Mouse (Mus musculus) layer of hippocampus, adult 8-10 months (tissue): ENCODE data around the gene Tor4a. TPM values are rescaled to one million over a fixed set of nuclear protein-coding genes. Genes with fewer than 3 reads are reported as not detected.

ENCODE experiments used
- DNase-seq, 2 experiments: peaks; one replicate each; pipeline ENCODE4 v3.0.0; 2022; ENCODE audit warnings: low spot score in 2 of 2
- total RNA-seq, 4 experiments: library from RNA; stranded (reverse); gene quantifications; 2 replicates each; pipeline ENCODE4 v1.2.4; 2022

Gene Tor4a
- total RNA-seq, 4 experiments from 2014 or later: 2.2 to 4.6 (median 2.8) TPM

DNA sequence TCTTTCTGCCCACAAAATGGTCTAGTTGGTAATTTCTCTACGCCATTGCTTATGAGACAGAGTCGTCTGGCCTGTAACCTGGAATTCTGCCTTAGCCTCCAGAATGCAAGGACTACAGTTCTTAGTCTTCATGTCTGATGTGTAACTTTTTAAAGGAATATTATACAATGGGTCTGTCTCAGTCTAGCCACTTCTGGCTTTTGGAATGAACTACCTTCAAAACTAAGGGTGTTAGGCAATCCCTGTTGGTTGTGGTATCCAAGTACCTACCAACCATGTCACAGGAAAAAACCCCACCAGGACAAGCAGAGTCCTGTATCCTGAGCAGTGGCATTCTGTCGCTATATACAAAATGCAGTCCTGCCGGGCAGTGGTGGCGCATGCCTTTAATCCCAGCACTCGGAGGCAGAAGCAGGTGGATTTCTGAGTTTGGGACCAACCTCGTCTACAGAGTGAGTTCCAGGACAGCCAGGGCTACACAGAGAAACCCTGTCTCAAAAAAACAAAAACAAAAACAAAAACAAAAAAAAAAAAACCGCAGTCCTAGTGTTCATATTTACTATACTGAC, 29.2 kb upstream of the Tor4a start:
- no peak for DNase-seq

DNA sequence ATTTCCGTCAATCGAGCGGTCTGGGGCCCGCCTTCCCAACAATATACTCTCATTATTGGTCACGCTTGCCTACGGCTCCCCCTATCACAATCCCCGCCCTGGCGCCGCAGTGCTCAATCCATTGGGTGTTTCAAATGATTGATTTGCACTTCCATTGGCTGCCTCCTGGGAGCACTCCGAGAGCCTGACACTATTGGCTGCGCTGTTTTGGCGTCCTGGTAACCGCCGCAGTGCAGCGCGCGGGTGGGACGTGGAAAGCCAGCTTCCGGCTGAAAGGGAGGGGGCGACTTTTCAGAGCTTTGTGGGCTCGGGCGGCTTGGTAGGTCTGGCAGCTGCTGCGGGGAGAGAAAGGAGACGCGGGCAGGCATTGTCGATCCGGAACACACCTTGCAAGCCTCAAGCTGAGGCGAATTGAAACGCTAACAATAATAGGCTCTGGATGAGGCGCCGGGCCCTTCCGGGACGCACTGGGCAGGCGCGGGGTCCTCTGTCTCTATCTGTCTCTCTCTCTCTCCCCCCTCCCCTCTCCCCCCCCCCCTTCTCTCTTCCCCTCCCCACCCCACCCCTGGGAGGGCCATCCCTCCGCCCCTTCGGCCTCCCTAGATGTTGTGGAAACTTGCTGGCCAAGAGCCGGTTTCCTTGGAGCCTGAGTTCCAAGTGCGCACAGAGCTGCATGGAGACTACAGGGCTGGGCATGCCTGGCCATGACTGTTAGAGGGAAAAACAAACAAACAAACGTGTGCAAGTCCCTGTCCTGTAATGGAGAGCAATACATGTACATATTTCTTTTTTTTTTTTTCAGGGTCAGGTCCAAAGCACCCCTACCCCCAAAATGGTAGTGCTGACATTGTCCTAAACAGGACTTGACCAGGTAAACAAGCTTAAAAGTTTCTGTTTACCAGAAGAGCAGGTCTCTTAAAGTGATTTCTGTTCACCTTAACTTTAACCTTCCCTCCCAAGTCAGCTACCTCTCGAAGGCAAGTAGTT, 28.4 kb upstream of the Tor4a start:
- DNase-seq: peak; percentile 99 to 100

- DNase-seq: no peak
Observed at GRCm38 (mm10) chr2:25224492-25224765, 27.7 kb upstream of the Tor4a start, which contains the start of gene Tubb4b. Gene Tubb4b, minus strand, starts transcription at chr2:25224702.

GRCm38 (mm10) chr2:25223681-25224491, 27.2 kb upstream of the Tor4a start:
- DNase-seq: peak; percentile 67

DNA sequence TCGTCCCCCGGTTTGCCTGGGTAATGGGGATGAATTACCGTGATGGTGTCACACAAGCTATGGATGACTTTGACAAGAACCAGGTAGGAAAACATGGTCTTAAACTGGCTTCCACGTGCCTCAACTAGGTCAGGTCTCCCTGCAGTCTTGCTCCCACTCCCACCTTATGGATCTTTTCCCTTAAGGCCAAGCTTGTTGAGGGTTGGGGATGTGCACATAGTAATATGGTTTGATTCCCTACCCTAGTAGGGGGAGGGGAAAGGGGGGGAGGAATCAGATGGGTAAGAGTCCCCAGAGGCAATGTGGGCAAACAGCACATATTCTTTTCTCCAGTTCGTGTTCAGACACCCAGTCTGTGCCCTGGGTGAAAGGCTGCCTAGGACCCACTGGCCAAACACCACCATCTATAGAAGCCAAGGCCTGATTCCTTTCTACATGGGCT, 24.7 kb upstream of the Tor4a start:
- no peak for DNase-seq

DNA sequence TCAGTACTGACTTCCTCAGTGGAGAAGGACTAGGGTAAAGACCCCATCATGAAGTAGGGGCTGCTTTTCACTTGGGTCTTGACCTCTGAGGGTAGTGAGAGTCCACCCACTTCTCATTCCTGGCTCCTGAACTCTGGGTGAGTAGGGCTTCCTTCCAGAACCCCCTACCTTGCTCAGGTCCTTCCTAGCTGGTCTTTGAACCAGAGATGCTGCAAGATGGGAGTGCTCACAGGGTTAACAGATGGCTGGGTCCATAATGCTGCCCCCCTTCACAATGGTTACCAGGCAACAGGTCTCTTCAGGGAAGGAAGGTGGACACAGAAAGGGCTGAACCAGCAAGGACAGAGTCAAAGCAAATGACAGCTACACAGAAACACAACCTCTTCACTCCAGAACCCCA, 21.8 kb upstream of the Tor4a start, which contains the start of gene Fam166a:
Gene Fam166a (plus strand): TSS at position 301 of the 400 bp plus-strand sequence.
- DNase-seq: no peak

GRCm38 (mm10) chr2:25217666-25218065, 21.0 kb upstream of the Tor4a start:
- DNase-seq: no peak

- DNase-seq: no peak
Observed at GRCm38 (mm10) chr2:25214444-25214843, 17.8 kb upstream of the Tor4a start, which contains the start of gene Stpg3. Gene Stpg3, minus strand, starts transcription at chr2:25214637.

DNA sequence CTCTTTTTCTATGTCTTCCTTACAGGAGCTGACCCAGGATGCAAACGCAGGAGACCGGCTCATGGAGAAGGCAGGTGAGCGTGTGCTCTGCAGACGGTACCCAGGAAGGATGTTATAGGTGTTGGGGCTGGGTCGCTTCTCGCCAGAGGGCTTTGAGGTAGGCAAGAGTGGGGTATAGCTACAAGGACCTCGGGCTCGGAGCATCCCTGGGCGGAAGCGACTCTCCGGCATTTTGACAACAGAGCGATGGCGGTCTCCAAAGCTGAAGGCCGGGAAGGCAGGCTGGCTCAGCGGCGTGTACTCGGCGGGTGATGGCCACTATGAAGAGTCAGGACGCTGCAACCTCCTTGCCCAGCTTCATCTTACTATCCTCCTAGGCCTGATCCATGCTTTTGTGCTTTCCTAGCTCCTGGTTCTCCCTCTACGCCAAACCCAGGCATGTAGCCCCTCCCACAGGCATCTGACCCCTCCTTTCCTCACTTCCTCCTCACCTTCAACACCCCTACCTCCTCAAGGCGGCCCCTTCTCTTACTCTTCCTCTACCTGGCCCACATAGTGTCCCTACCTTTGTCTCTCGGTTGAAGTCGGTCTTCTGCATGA, 16.7 kb upstream of the Tor4a start:
- DNase-seq: no peak

DNA sequence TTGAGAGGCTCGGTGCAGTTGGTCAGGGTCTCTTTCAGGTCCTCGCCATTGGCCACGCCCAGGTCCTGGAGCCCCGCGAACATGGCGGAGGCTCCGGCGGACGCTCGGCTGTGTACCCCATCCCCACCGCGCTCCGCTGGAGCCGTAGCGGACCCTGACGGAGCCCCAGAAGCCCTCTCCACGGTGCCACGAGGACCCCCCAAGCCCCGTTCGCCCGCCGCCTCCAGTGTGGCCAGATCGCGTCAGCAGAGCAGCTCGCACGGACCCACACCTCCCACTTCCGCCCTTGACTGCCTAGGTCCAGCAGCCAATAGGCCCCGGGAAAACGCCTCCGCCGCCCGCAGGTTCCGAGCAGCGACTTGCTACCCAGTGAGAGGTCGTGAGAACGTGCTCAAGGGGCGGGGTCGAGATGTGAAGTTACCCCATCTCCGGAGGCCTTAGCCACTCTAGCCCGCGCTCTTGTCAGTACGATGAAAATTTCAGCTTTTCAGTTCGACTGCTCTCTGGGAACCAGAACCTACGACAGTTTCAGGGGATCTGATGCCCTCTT, 14.5 kb upstream of the Tor4a start, which contains the start of gene Nelfb:
Gene Nelfb (minus strand): TSS at position 369 of the 550 bp plus-strand sequence.
- DNase-seq: peak; percentile 75 to 80

GRCm38 (mm10) chr2:25210686-25211085, 14.0 kb upstream of the Tor4a start:
- DNase-seq: no peak

DNA sequence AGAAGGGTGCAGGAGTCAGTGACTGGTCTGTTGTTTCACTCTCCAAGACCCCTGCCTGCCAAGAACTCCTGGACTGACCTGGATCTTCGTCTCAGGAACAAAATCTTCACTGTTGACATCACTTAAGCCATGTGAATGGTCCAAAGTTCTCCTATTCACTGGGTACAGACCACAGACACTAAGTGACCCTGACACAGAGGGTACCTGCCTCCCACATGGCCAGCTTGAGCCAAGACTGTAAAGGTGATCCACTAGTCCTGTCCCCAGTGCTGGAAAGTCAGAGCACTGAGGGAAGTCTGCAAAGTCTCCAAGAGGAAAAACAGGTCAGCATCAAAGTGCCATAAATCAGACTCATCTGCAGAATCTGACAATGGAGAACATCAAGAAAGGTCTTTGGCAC, 10.9 kb upstream of the Tor4a start:
- no peak for DNase-seq

DNA sequence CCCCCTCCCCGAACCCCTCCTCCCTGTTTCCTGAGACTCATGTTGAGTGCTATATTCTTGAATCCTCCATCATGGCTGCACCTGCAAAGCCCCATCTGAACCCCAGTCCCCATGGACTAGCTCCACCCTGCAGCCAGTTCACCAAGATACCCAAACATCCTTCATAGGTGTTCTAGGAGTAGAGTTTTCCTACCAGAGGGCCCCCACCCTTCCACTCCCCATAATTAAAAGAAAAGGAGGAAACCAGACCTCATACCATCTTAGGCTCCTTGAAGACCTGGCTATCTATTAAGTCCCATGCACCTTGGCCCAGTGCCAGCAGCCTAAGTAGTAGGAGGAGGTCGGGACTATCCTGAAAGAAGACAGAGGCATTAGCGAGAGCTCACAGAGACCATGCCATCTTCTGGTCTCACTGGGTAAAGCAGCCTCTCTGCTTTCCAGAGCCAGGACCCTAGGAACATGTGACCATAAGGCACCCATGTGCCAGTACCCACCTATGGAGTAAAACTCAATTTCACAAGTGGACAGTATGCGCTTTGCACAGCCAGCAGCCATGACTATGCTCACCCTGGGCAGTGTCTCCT, 7.0 kb upstream of the Tor4a start:
- DNase-seq: no peak

DNA sequence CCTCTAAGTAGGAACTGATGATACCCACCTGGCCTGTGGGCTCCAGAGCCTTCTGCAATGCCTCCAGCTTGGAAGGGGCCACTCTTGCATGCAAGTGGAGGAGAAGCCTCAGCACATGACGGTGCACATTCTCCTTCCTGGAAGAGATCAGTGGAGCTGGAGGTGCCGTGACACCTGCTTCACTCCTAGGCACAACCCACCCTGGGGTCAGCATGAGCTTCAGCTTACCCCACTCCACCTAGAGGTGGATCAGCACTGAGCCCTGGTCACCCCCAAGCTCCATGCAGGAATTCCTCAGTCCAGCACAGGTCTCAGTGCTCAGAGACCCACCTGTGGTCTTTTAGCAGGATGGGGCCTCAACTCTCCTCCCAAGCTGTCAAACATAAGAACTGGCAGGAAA, 3.9 kb upstream of the Tor4a start:
- DNase-seq: no peak

- DNase-seq: no peak
Observed at GRCm38 (mm10) chr2:25197946-25198345, 1.3 kb upstream of the Tor4a start.

GRCm38 (mm10) chr2:25197191-25197590, 505 bp upstream of the Tor4a start:
- no peak for DNase-seq

DNA sequence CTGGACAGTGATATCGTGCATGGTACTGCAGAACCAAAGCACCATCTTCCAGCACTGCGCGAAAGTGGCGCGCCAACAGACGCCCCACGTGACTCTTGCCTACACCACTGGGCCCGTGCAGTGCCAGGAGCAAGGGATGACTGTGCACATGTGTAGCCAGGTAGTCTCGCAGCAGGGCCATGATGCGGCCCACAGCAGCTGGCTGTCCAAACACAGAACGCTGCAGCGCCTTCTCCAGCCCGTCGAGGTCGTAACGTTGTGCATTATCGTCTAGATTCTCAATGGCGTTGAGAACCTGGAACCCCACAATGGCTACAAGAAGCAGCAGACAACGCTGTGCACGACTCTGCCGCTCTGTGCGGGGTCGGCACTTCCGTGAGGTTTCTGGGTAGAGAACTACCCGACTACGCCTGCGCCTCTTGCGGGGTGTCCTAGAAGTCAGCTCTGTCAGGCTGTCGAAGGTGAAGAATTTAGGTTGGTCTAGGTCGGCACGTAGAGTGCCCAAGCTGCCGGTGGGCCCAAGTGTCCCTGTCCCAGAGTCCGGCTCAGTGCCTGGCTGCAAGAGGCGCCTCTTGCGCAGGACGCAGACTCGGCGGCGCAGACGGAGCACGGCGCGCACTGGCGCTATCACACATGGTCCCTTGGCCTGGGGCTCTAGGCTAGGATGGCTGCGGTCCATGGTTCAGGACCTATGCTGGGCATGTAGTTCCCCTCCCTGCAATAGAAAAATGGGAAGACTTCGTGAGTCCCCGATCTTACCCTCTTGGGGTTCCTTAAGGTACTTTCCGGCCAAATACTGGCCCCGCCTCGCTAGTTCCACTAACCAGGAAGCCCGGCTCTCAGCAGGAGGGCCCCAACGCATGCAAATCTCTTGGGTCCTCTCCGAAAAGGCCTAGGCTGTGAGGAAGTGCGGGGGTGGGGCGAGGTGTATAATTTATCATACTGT, 1.2 kb downstream of the Tor4a start:
- no peak for DNase-seq

GRCm38 (mm10) chr2:25194486-25195171, 2.1 kb downstream of the Tor4a start:
- DNase-seq: no peak

GRCm38 (mm10) chr2:25194006-25194405, 2.7 kb downstream of the Tor4a start:
- no peak for DNase-seq
